Mouse (Mus musculus) lung, postnatal 4 days (tissue): ENCODE measurements around the gene Fnip2.
"Not testable (repeated sequence)": the region's sequence is repeated elsewhere in the genome, so short reads cannot be mapped to it uniquely, and the experiment has no call there.

Experiments used
- DNase-seq, 2 experiments: peaks; one replicate each; pipeline ENCODE4 v3.0.0; 2021

Gene Fnip2

GRCm38 (mm10) chr3:79567703-79568362 lies at the start of gene Fnip2:
Gene Fnip2, minus strand, starts transcription at chr3:79567796.
- DNase-seq: peak; percentile 90 to 94

- no peak for DNase-seq
These were observed 42.3 kb upstream of the Fnip2 start for GRCm38 (mm10) chr3:79609886-79610285.

DNA sequence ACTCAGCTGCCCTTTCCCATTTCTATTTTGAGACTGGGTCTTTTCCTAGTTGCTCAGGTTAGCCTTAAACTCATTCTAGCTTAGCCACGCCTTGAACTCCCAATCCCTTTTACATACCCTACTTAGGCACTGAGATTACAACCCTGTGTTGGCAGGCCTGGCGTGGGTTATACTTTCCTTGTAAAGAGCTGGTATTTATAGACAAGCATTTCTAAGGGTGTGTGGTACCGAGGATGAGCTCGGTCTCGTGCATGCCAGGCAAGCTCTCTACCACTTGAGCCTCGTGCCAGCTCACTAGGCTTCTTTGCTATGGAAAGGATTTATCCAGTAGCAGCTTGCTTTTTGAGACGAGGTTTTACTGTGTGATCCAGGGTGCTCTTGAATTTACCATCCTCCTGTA lies 27.9 kb upstream of the Fnip2 start:
- no peak for DNase-seq

GRCm38 (mm10) chr3:79591793-79592471 lies 24.3 kb upstream of the Fnip2 start:
- no peak for DNase-seq

GRCm38 (mm10) chr3:79590863-79591792 lies 23.5 kb upstream of the Fnip2 start, which contains the start of gene Ppid:
Gene Ppid, plus strand, starts transcription at chr3:79591342.
- peak; percentile 82 to 86 for DNase-seq

GRCm38 (mm10) chr3:79589671-79590070 lies 22.1 kb upstream of the Fnip2 start:
- no peak for DNase-seq

- DNase-seq: peak; percentile 88 to 91
These were observed 19.2 kb upstream of the Fnip2 start for GRCm38 (mm10) chr3:79586804-79587203.

GRCm38 (mm10) chr3:79579891-79580575 lies 12.4 kb upstream of the Fnip2 start:
- no peak for DNase-seq

DNA sequence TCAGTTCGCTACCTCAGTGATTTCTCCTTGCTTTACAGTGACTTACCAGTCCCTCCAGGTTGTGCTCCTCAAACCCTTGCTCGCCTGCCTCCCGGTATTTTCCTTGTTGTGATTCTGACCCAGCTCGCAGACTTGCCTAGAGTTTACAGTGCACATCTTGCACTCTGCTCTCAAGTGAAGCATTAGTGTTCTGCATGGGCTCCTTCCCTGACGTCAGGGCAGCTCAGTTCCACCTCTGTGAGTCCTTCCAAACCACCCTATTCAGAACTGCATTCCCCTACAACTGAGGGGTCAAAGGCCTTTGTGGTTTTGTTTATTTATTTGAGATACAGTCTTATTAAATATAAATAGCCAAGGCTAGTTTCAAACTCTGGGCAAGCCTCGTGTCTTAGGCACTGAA lies 10.6 kb upstream of the Fnip2 start:
- no peak for DNase-seq

DNA sequence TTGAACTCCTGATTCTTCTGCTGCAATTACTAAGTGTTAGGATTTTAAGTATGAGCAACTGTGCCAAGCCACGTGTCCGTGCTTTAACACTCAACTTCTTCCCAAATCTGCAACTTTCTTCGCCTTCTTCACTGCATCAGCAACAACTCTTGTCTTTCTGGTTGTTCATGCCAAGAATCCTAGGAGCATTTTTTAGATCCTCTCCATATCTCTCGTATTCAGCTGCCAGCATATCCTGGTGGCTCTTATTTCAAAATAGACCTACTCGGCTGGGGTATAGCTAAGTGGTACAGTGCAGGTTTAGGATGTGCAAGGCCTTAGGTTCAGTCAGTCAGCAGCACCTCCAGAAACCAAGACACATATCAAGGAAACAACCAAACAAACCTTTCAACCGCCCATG lies 10.0 kb upstream of the Fnip2 start:
- DNase-seq: no peak

DNA sequence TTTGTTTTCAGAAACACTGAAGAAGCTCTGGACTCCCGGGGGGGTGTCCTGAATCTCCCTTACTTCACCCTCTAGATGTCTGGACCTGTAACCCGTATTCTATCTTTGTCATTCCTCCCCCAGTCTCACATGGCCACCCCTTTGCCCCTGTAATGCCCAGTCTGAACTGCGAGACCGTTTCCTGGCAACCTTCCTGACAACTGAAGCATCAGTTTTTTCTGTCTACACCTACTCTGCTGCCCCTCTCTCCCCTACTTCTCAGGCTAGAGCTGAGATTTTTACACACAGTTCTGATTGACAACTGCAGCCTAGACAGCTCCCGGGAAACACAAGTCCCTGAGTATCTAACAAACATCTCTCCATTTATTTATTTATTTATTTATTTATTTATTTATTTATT lies 9.3 kb upstream of the Fnip2 start:
- DNase-seq: no peak

- DNase-seq: no peak
These were observed 8.8 kb upstream of the Fnip2 start for GRCm38 (mm10) chr3:79576468-79576816.

DNA sequence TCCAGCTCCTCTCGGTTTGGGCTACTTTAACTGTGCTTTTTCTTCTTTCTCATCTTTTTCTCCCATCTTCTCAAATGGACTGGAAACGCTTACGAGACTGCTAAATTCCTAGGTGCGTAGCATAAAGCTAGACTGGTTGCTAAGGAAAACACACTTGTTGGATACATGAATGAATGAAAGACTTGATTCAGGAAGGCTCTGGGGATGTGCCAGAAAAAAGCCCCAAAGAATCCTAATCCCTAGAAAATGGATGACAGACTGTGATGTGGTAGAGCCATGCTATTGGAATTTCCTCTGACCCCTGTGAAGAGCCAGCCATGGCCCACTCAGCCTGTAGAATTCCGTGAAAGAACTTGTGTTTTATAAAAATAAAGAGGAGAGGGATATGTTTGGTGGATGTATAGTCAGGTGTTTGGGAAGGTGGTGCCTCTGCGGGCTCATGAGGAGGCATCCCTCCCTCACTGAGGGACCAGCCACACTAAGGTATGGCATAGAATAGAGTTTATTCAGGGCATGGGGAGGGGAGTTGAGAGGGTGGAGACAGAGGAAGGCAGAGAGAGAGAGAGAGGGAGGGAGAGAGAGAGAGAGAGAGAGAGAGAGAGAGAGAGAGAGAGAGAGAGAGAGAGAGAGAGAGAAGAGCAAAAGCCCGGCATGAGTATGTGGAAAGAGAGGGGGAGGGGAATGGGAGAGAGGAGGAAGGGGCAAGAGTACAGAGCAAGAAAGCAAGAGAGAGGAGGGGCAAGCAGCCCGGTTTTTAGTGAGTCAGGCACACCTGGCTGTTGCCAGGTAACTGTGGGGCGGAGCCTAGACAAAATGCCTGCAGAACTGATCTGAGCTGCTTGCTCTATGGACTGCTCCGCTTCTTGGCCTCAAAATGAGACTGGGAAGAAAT lies 8.2 kb upstream of the Fnip2 start:
- peak; percentile 22 to 32 for DNase-seq

DNA sequence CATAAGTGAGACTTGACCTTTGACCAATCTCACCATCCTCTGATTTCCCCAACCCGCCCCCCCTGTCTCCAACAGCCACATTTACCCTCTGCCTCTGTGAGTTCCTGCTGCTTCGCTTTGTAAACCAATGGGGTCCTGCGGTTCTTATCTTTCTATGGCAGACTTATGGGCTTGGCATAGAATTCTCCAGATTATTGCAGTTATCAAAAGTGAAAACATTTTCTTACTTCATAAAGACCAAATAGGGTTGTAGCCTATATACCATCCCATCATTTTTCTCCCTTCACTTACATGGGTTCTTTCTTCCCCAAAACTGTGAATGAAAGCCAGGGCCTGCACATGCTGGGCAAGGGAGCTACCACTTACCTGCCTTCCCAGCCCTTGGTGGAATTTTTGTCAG lies 6.7 kb upstream of the Fnip2 start:
- no peak for DNase-seq

GRCm38 (mm10) chr3:79573376-79573775 lies 5.8 kb upstream of the Fnip2 start:
- not testable (repeated sequence) for DNase-seq

DNA sequence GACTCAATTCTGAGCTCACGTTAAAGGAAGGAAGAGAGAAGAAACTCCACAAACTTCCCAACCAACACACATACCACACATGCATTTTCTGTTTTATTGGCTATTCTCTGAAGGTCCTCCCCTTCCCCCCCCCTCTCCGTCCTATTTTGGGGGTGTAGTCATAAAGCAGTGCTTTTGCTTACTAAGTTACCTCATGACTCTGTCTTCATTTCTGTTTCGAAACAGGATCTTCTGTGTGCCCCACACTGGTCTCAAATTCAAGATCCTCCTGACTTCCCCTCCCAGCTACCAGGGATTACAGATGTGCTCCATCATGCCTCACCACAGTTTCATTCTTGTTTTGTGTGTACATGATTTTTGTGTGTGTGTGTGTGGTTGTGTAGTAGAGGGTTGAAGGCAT lies 4.8 kb upstream of the Fnip2 start:
- DNase-seq: no peak

GRCm38 (mm10) chr3:79569351-79569681 lies 1.7 kb upstream of the Fnip2 start:
- no peak for DNase-seq

- DNase-seq: no peak
These were observed 1.2 kb upstream of the Fnip2 start for GRCm38 (mm10) chr3:79568629-79569350.

DNA sequence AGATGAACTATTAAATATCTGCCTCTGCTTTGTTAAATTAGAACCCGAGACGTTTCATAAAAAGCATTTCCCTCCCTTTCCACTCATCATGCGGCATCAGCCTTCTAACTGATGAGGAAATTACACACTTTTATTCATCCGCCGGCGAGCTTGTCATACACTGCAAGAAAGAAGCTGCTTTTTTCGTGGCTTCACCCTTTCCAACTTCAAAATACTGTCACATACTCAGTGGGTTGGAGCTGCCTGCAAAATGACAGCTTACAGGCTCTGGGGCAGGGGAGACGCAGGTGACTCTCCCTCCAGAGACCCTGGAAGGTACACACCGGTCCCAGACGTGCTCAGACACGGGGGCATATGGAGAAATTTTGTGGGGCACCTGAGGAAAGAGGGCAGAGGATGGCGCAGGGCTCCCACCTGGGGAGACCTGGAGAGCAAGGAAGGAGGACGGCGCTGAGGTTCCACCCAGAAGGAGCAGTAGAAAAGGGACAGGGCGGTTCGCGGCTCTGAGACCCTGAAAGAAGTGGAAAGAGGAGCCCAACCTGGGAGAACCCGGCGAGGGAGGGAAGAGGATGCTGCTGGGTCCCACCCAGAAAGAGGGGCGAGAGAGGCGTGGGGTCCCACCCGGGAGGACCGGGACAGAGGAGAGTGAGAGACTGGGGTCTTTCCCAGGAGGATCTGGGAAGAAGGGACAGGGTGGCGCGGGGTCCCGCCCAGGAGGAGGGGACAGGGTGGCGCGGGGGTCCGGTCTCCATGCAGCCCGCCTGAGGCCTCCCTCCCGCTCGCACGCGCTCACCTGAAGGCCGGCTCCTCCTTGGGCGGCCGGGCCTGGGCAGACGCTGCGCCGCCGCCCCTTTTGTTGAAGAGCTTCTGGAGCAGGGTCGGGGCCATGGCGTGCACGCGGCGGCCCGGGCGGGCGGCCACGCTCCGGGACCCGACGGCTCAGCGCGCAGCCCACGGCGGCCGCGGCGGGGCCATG lies 592 bp downstream of the Fnip2 start:
- peak in 1 of 2 experiments; percentile 63 for DNase-seq
